Mouse (Mus musculus) midbrain, embryonic 13.5 days (tissue): ENCODE measurements at regions not wholly inside any gene's neighbourhood (a gene's known extent, or its start where the extent isn't known, plus 50 kb on each side); places are given as distances from the start of the nearest gene placed in this dataset.

Experiments
- ATAC-seq: fragments of 200-750 bp; cut with Nextera tagmentation; 2 replicates; pipeline ENCODE4 v1.8.0; 2017; ENCODE audit warnings: mild to moderate bottlenecking, moderate TSS enrichment, moderate library complexity
- H3K27ac ChIP-seq: fragments of 300-500 bp; sonication (generic); 2 replicates; pipeline ENCODE4 v1.5.1; 2015; ENCODE audit warnings: inconsistent platforms, mild to moderate bottlenecking, moderate library complexity
- H3K27me3 ChIP-seq: fragments of 300-500 bp; sonication (generic); 2 replicates; pipeline ENCODE4 v1.6.1; 2015; ENCODE audit warnings: mild to moderate bottlenecking, inconsistent platforms
- H3K36me3 ChIP-seq: fragments of 300-500 bp; sonication (generic); 2 replicates; pipeline ENCODE4 v1.6.1; 2015; ENCODE audit warnings: mild to moderate bottlenecking, inconsistent platforms
- H3K4me1 ChIP-seq: fragments of 300-500 bp; sonication (generic); replicated peaks from 2 replicates; pipeline ENCODE4 v1.6.1; 2015; ENCODE audit warnings: inconsistent platforms
- H3K4me2 ChIP-seq: fragments of 300-500 bp; sonication (generic); replicated peaks from 2 replicates; pipeline ENCODE4 v1.6.1; 2015; ENCODE audit warnings: moderate library complexity, mild to moderate bottlenecking, inconsistent platforms
- H3K4me3 ChIP-seq: fragments of 300-500 bp; sonication (generic); replicated peaks from 2 replicates; pipeline ENCODE4 v1.5.1; 2015; ENCODE audit warnings: mild to moderate bottlenecking, inconsistent platforms
- H3K9ac ChIP-seq: fragments of 300-500 bp; sonication (generic); replicated peaks from 2 replicates; pipeline ENCODE4 v1.6.1; 2015; ENCODE audit warnings: mild to moderate bottlenecking, inconsistent platforms
- H3K9me3 ChIP-seq: fragments of 300-500 bp; sonication (generic); 2 replicates; pipeline ENCODE4 v1.6.1; 2016; ENCODE audit warnings: mild to moderate bottlenecking, inconsistent platforms
- WGBS: fragments of 180-500 bp; shearing (Covaris S2); methylation state at CpG from one replicate; pipeline ENCODE4 v1.1.7; 2015; 5-methylcytosine and 5-hydroxymethylcytosine counted together

GRCm38 (mm10) chr6:100436507-100436906, 149.2 kb upstream of the Rybp start:
- Histone ChIP-seq H3K36me3 (no peaks in the 10 kb centered on the region), H3K27me3 (peaks cover 82% of the 10 kb centered on the region), H3K9ac (no peak overlapping the region), H3K4me1 (peaks cover 33% of the 10 kb centered on the region), H3K4me3 (no peak overlapping the region), H3K4me2 (no peak overlapping the region), H3K9me3 (no peaks in the 10 kb centered on the region), H3K27ac (no peak overlapping the region)
- no peak for ATAC-seq
- 69% methylated on average over 2 of the region's 2 CpGs for WGBS

- H3K36me3 ChIP-seq, result no peaks in the 10 kb centered on the region
- H3K9me3 ChIP-seq, result no peaks in the 10 kb centered on the region
- H3K27ac ChIP-seq, result no peak overlapping the region
- H3K9ac ChIP-seq, result no peak overlapping the region
- peaks cover 38% of the 10 kb centered on the region for H3K4me1 ChIP-seq
- H3K27me3 ChIP-seq, result peaks cover 82% of the 10 kb centered on the region
- no peak for ATAC-seq
- no peak overlapping the region for H3K4me2 ChIP-seq
- WGBS, result 56% methylated on average over 5 of the region's 5 CpGs
- H3K4me3 ChIP-seq, result no peak overlapping the region
Observed at GRCm38 (mm10) chr6:100435222-100435621, 147.9 kb upstream of the Rybp start.

DNA sequence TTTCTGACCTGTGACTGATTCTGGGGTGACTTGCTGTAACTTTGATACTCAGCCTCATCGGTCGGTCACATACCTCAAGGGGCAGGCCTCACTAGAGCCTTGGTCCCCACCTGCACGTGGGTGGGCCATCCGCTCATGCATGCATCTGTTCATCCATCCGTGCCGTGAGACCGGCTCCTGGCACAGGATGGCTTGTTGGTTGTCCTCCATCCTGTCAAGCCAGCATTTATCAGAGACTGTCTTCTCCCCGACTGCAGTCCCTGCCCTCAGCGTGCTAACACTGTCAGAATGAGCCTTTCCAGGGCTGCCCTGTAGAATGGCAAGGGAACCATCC, 146.2 kb upstream of the Rybp start:
- ATAC-seq, result 0 out of 2 replicates have a peak, but pooled peaks have one; percentile 1
- Histone ChIP-seq H3K4me3 (no peak overlapping the region), H3K27me3 (peaks cover 89% of the 10 kb centered on the region), H3K27ac (no peak overlapping the region), H3K4me1 (peaks cover 26% of the 10 kb centered on the region), H3K9ac (0 out of 2 replicates have a peak overlapping the region, but pooled peaks have one; percentile 23), H3K4me2 (no peak overlapping the region), H3K36me3 (no peaks in the 10 kb centered on the region), H3K9me3 (no peaks in the 10 kb centered on the region)
- WGBS, result 19% methylated on average over 9 of the region's 9 CpGs

DNA sequence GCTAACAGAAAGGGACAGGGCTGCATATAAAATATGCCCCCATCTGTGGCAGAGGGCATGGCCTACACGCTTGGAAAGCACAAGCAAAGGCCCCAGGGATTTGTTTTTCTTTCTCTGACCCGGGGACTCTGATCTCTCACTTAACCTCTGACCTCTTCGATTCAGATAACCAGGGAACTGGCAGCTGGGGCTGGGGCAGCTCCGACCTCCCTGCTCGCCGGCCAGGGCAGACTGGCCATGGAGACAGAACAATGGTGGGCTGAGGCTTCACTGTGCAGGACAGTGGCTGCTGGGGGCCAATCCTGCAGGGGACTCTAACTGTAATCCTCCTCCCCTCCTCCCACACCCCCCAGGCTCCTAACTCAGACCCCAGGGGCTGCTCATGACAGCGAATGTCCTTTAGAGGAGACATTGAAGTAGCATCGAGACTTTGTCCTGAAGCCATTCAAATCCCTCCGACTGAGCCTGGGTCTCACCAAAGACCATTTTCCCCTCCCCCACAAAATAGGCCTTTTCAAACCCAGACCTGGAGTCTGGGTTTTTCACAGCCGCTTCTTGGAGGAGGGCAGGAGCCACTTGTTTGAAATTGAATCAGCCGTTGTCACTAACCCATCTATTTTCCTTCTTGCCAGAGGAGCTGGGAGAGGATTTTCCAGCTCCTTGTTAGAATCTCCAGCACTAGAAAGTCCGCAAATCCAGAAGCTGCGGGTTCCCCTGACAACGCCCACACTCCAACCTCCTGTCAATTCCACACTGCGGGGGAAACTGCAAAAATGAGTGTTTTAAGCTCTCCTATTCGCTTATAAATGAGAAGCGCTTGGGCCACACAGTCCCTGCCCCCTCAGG, 145.6 kb upstream of the Rybp start:
- Histone ChIP-seq H3K4me3 (no peak overlapping the region), H3K4me1 (peaks cover 20% of the 10 kb centered on the region), H3K27me3 (peaks cover 90% of the 10 kb centered on the region), H3K27ac (no peak overlapping the region), H3K4me2 (no peak overlapping the region), H3K9me3 (no peaks in the 10 kb centered on the region), H3K36me3 (no peaks in the 10 kb centered on the region), H3K9ac (0 out of 2 replicates have a peak overlapping the region, but pooled peaks have one; percentile 23)
- peak; percentile 44 for ATAC-seq
- 7% methylated on average over 17 of the region's 17 CpGs for WGBS

GRCm38 (mm10) chr6:100430286-100430685, 143.0 kb upstream of the Rybp start:
- Histone ChIP-seq H3K9me3 (no peaks in the 10 kb centered on the region), H3K27ac (no peak overlapping the region), H3K27me3 (peaks cover 86% of the 10 kb centered on the region), H3K4me2 (no peak overlapping the region), H3K4me1 (peaks cover 19% of the 10 kb centered on the region), H3K36me3 (no peaks in the 10 kb centered on the region), H3K4me3 (no peak overlapping the region), H3K9ac (no peak overlapping the region)
- WGBS, result 61% methylated on average over 4 of the region's 4 CpGs
- ATAC-seq, result no peak

DNA sequence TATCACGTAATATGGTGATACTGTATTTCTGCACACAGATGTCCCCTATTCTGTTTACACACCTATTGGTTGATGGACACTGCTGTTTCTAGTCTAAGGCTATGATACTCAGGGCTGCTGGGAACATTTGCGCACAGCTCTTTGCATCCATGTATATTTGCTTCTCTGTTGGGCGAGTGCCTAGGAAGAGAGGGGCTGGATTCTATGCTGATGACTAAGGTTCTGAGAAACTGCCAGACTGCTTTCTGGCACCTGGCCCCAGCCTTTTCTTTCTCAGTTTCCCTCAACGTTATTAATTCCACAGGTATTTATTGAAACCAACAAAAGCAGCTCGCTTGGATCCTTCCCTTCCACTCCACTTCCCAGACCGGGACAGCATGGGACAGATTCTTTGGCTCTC, 142.2 kb upstream of the Rybp start:
- ATAC-seq, result no peak
- no peak overlapping the region for H3K27ac ChIP-seq
- no peaks in the 10 kb centered on the region for H3K36me3 ChIP-seq
- no peak overlapping the region for H3K4me3 ChIP-seq
- no peak overlapping the region for H3K4me2 ChIP-seq
- H3K27me3 ChIP-seq, result peaks cover 82% of the 10 kb centered on the region
- no peak overlapping the region for H3K9ac ChIP-seq
- H3K9me3 ChIP-seq, result no peaks in the 10 kb centered on the region
- whole genome bisulfite sequencing, result 80% methylated on average over 6 of the region's 6 CpGs
- H3K4me1 ChIP-seq, result peaks cover 19% of the 10 kb centered on the region

DNA sequence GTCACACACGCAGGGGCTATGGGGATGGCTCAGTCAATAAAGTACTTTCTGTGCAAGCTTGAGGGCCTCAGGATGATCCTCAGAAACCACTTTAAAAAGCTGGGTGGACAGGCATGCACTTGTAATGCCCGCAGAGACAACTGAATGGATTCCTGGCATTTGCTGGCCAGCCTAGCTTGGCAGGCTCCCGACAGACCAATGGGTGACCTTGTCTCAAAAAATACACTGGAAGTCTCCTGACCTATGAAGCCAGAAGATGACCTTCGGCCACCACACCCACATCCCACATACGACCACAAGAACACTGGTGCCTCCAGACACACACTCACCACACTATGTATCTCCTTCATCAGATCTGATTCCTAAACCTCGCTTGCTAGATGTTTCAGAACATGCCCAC, 141.5 kb upstream of the Rybp start:
- H3K27me3 ChIP-seq, result peaks cover 77% of the 10 kb centered on the region

DNA sequence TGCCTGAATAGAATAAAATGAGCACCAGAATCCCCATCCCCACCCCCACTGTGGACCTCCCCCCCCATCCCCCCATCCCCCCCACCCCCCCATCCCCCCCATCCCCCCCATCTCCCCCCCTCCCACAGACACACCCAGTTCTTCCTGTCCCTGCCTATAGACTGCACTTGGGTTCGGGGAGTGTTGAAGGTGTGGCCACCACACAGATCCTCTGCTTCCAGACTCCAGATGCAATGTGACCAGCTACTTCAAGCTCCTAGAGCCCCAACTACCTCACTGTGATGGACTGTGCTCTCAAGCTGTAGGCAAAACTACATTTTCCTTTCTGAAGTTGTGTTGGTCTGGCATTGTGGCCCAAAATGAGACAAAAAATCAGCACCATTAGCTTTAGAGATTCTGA, 138.3 kb upstream of the Rybp start:
- WGBS, result 70% methylated on average over 1 of the region's 1 CpGs
- Histone ChIP-seq H3K27me3 (peaks cover 71% of the 10 kb centered on the region), H3K36me3 (no peaks in the 10 kb centered on the region), H3K4me1 (peaks cover 17% of the 10 kb centered on the region), H3K9me3 (no peaks in the 10 kb centered on the region), H3K9ac (no peak overlapping the region), H3K4me2 (no peak overlapping the region), H3K27ac (no peak overlapping the region), H3K4me3 (no peak overlapping the region)
- ATAC-seq, result no peak

More for the DNA sequence above, 141.5 kb upstream of the Rybp start:
- H3K4me2 ChIP-seq, result no peak overlapping the region
- H3K36me3 ChIP-seq, result no peaks in the 10 kb centered on the region
- ATAC-seq, result no peak
- H3K9ac ChIP-seq, result no peak overlapping the region
- no peak overlapping the region for H3K27ac ChIP-seq
- 89% methylated on average over 6 of the region's 6 CpGs for WGBS
- H3K4me3 ChIP-seq, result no peak overlapping the region
- peaks cover 19% of the 10 kb centered on the region for H3K4me1 ChIP-seq
- H3K9me3 ChIP-seq, result no peaks in the 10 kb centered on the region

- WGBS, result 71% methylated on average over 12 of the region's 12 CpGs
- no peak overlapping the region for H3K4me3 ChIP-seq
- peaks cover 13% of the 10 kb centered on the region for H3K4me1 ChIP-seq
- no peaks in the 10 kb centered on the region for H3K36me3 ChIP-seq
- no peak overlapping the region for H3K9ac ChIP-seq
- H3K4me2 ChIP-seq, result no peak overlapping the region
- H3K9me3 ChIP-seq, result no peaks in the 10 kb centered on the region
- no peak for ATAC-seq
- H3K27ac ChIP-seq, result no peak overlapping the region
- H3K27me3 ChIP-seq, result peaks cover 71% of the 10 kb centered on the region
Observed at GRCm38 (mm10) chr6:100424788-100425403, 137.6 kb upstream of the Rybp start.

DNA sequence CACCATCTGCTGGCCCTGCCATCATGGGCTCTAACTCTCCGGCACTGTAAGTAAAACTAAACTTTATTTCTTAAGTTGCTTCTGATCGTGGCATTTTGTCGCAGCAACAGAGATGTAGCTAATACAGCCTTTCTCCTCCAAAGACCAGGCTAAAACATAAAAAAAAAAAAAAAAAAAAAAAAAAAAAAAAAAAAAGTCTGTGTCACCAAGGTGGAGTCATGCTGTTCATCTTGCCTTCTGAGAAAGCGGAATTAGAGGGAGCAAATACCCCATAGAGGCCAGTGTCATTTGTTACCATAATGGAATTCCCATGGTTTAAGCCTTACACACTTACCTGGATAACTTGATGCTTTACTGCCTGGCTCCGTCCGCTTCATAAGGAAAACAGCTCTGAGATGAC, 136.9 kb upstream of the Rybp start:
- Histone ChIP-seq H3K36me3 (no peaks in the 10 kb centered on the region), H3K4me2 (no peak overlapping the region), H3K9ac (no peak overlapping the region), H3K27ac (no peak overlapping the region), H3K27me3 (peaks cover 71% of the 10 kb centered on the region), H3K4me1 (peaks cover 13% of the 10 kb centered on the region), H3K4me3 (no peak overlapping the region), H3K9me3 (no peaks in the 10 kb centered on the region)
- ATAC-seq, result no peak
- 89% methylated on average over 6 of the region's 6 CpGs for WGBS

DNA sequence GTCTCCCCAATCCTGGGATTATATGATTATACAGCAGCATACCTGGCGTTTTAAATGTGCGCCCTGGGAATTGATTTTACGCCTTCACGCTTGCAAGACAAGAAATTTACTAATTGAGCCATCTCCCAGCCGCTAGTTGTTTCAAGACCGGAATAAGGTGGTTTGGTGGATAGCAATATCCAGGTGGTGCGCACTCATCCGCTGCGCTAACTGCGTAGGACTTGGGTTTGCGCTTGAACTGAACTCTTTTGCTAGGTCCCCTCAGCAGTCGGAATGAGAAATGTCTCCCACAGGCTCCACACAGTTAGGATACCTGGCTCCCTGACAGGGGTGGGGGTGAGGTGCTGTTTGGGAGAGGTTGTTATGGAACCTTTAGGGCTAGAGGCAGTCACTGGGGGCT, 136.4 kb upstream of the Rybp start:
- H3K27me3 ChIP-seq, result peaks cover 67% of the 10 kb centered on the region

GRCm38 (mm10) chr6:100422603-100423002, 135.3 kb upstream of the Rybp start:
- H3K9me3 ChIP-seq, result no peaks in the 10 kb centered on the region
- 73% methylated on average over 6 of the region's 6 CpGs for WGBS
- H3K4me1 ChIP-seq, result peaks cover 13% of the 10 kb centered on the region
- 0 out of 2 replicates have a peak, but pooled peaks have one; percentile 22 for ATAC-seq
- no peak overlapping the region for H3K27ac ChIP-seq
- H3K9ac ChIP-seq, result no peak overlapping the region
- no peak overlapping the region for H3K4me3 ChIP-seq
- H3K36me3 ChIP-seq, result no peaks in the 10 kb centered on the region
- H3K4me2 ChIP-seq, result no peak overlapping the region
- peaks cover 62% of the 10 kb centered on the region for H3K27me3 ChIP-seq

More for the DNA sequence above, 136.4 kb upstream of the Rybp start:
- ATAC-seq, result no peak
- H3K4me1 ChIP-seq, result peaks cover 13% of the 10 kb centered on the region
- H3K4me2 ChIP-seq, result no peak overlapping the region
- no peak overlapping the region for H3K27ac ChIP-seq
- WGBS, result 87% methylated on average over 12 of the region's 12 CpGs
- H3K9ac ChIP-seq, result no peak overlapping the region
- H3K9me3 ChIP-seq, result no peaks in the 10 kb centered on the region
- H3K36me3 ChIP-seq, result no peaks in the 10 kb centered on the region
- no peak overlapping the region for H3K4me3 ChIP-seq
